ENCODE assay signal across 10 mouse cellular contexts in genomic region chr9:62622106-62622505, GRCm38 (mm10). TPM values are rescaled to one million over a fixed set of nuclear protein-coding genes. Genes with fewer than 3 reads are reported as not detected.
DNase-seq lines count a peak whose midpoint lies in the region; ATAC-seq and TF ChIP-seq lines count a peak whose summit lies in the region.
"Had no signal": no experiment of that assay in that cellular context is flagged by ENCODE, and none has a peak within 500 bp of the region (broad histone marks: within the 10 kb centered on the region; RNA-seq: fewer than 3 reads in every experiment).

No protein-coding gene starts in this region.

- no peaks in the 10 kb centered on the region for H3K4me1 ChIP-seq in heart, adult 2 months (ENCODE audit: control insufficient read depth, insufficient read depth, low read length)
- H3K4me1 ChIP-seq in liver, embryonic 14.5 days (replicated peaks; ENCODE audit: control insufficient read depth in 2 of 2, insufficient read depth in 2 of 2, low read length in 1 of 2), result no peaks in the 10 kb centered on the region
- H3K4me1 ChIP-seq: midbrain, embryonic 13.5 days had no signal

- H3K36me3 ChIP-seq in heart, adult 2 months (ENCODE audit: control insufficient read depth, insufficient read depth, low read length), result no peaks in the 10 kb centered on the region
- H3K36me3 ChIP-seq in liver, embryonic 14.5 days (replicated peaks; ENCODE audit: control insufficient read depth, insufficient read depth, low read depth), result no peaks in the 10 kb centered on the region
- H3K36me3 ChIP-seq: midbrain, embryonic 13.5 days had no signal

- H3K4me2 ChIP-seq in liver, embryonic 14.5 days (ENCODE audit: low read depth), result no peak overlapping the region
- H3K4me2 ChIP-seq: midbrain, embryonic 13.5 days had no signal

- H3K27me3 ChIP-seq in heart, adult 2 months (ENCODE audit: control insufficient read depth, insufficient read depth, low read length), result no peaks in the 10 kb centered on the region
- H3K27me3 ChIP-seq in liver, embryonic 14.5 days (ENCODE audit: control insufficient read depth, insufficient read depth, low read length), result no peaks in the 10 kb centered on the region
- H3K27me3 ChIP-seq: midbrain, embryonic 13.5 days had no signal

- no peak overlapping the region for H3K9ac ChIP-seq in heart, adult 2 months (ENCODE audit: low read depth, low read length)
- no peak overlapping the region for H3K9ac ChIP-seq in liver, embryonic 14.5 days (replicated peaks)
- H3K9ac ChIP-seq: midbrain, embryonic 13.5 days had no signal

- no peak overlapping the region for H3K4me3 ChIP-seq in heart, adult 2 months
- no peak overlapping the region for H3K4me3 ChIP-seq in liver, embryonic 14.5 days (ENCODE audit: insufficient read depth in 1 of 2, low read depth in 2 of 2, low read length in 2 of 2)
- H3K4me3 ChIP-seq: erythroblast, embryonic 14.5 days; midbrain, embryonic 13.5 days had no signal

- TF ChIP-seq EP300 in heart, adult 2 months (IDR thresholded peaks at IDR 0.05; ENCODE audit: insufficient read depth, low read depth, low read length), result no peak
- no peak for TF ChIP-seq EP300 in liver, embryonic 14.5 days (IDR thresholded peaks at IDR 0.05; ENCODE audit: low read depth)

- no peaks in the 10 kb centered on the region for H3K9me3 ChIP-seq in liver, embryonic 14.5 days (ENCODE audit: control insufficient read depth, low read length)
- H3K9me3 ChIP-seq: midbrain, embryonic 13.5 days had no signal

- WGBS in heart, adult 2 months, result 64% methylated on average over 10 of the region's 10 CpGs
- 44% methylated on average over 10 of the region's 10 CpGs for WGBS in liver, embryonic 14.5 days (ENCODE audit: insufficient replicate concordance)

- TF ChIP-seq CTCF in heart, adult 2 months (IDR thresholded peaks at IDR 0.05), result peak; percentile 65
- peak; percentile 64 for TF ChIP-seq CTCF in liver, embryonic 14.5 days (IDR thresholded peaks at IDR 0.05; ENCODE audit: low read depth)

- no peak for ATAC-seq in liver, embryonic 14.5 days (ENCODE audit: insufficient read depth)
- ATAC-seq: midbrain, embryonic 13.5 days had no signal

- TF ChIP-seq POLR2A in heart, adult 2 months (IDR thresholded peaks at IDR 0.05; ENCODE audit: insufficient read depth, low read depth, low read length), result no peak

- no peaks in the 10 kb centered on the region for H3K79me2 ChIP-seq in heart, adult 2 months (replicated peaks; ENCODE audit: control insufficient read depth, insufficient read depth, low read length)

- no peak overlapping the region for H3K27ac ChIP-seq in heart, adult 2 months
- H3K27ac ChIP-seq in liver, embryonic 14.5 days, result no peak overlapping the region
- H3K27ac ChIP-seq: midbrain, embryonic 13.5 days had no signal

- intact Hi-C loops in heart, adult 2 months (cut with DNase I), result loop anchor here (10.0 kb wide), 1 partner anchor 153 kb away; no protein-coding TSS in a partner anchor
- intact Hi-C loops in heart, postnatal 25 days (cut with DNase I), result no loop called here
- intact Hi-C loops in left cerebral cortex, postnatal 25 days (cut with DNase I), result loop anchor here (5.0 kb wide), 3 partner anchors 55 to 155 kb away; no protein-coding TSS in a partner anchor

- no peak for DNase-seq in heart, adult 2 months
- no peak for DNase-seq in heart, postnatal 25 days (ENCODE audit: low spot score)
- peak; percentile 53 for DNase-seq in 416B (ENCODE audit: low read depth)
- peak; percentile 76 for DNase-seq in R1 (ENCODE audit: low read depth, low spot score)
- DNase-seq in liver, embryonic 14.5 days (ENCODE audit: low read depth in 3 of 3, low spot score in 3 of 3), result peak in 2 of 3 experiments; percentile 13 to 31
- no peak for DNase-seq in MN1 (ENCODE audit: low spot score)
- no peak for DNase-seq in layer of hippocampus, adult 11-12 months (ENCODE audit: low spot score)
- DNase-seq in left cerebral cortex, postnatal 25 days (ENCODE audit: low spot score in 2 of 2), result no peak

RNA-seq across cellular contexts. Expression of gene Itga11, which starts 55.5 kb away (rescaled TPM):
- 1 to 10 TPM; 1.1 to 2.9 TPM for total RNA-seq in heart, adult 2 months (2021)
- 1.6 and 3.6 TPM in 2 replicates for polyA plus RNA-seq in heart, adult 2 months (2012; rRNA removed)
- 1 to 10 TPM; 1.8 to 2.3 TPM for total RNA-seq in heart, postnatal 25 days (2021)
- 0.07 and 0.08 TPM in 2 replicates for polyA plus RNA-seq in liver, embryonic 14.5 days (2012; rRNA removed)
- polyA plus RNA-seq in liver, embryonic 14.5 days (2014; fragmentation: Nextera tagmentation; extraction: Ambion mirVana), result 0.08 TPM in 2 replicates
- 1 to 10 TPM; 2.1 to 3.3 TPM for total RNA-seq in left cerebral cortex, postnatal 25 days (2021)
- polyA plus RNA-seq: erythroblast, embryonic 14.5 days had no signal

Comparison
In these comparisons a context has a peak if more than half of its experiments do, and no peak if none do; other contexts are left out.
1. DNase-seq: peak in 416B (single experiment), R1 (single experiment) and liver, embryonic 14.5 days (2 of 3); none in heart, adult 2 months (0 of 2), heart, postnatal 25 days (single experiment), MN1 (single experiment), layer of hippocampus, adult 11-12 months (single experiment) and left cerebral cortex, postnatal 25 days (0 of 2).